Mouse (Mus musculus): ENCODE measurements at regions not wholly inside any gene's neighbourhood (a gene's known extent, or its start where the extent isn't known, plus 50 kb on each side); places are given as distances from the start of the nearest gene placed in this dataset.

GRCm38 (mm10) chr1:166876452-166876851 lies 124.8 kb upstream of the Fam78b start:
- no peak for TF ChIP-seq CTCF (IDR thresholded peaks at IDR 0.05; ENCODE audit: extremely low read depth, insufficient read depth, insufficient read length, insufficient replicate concordance)
- no peak for TF ChIP-seq POLR2A (IDR thresholded peaks at IDR 0.05; ENCODE audit: low read depth, low read length)
